Mouse (Mus musculus) CD4-positive, CD25-positive, alpha-beta regulatory T cell, adult 4 months (primary cell): Measurements from ENCODE around the gene Samsn1. TPM values are rescaled to one million over a fixed set of nuclear protein-coding genes. Genes with fewer than 3 reads are reported as not detected.

Experiments used
- ATAC-seq: one replicate; pipeline ENCODE4 v1.8.0; 2017
- polyA plus RNA-seq, 2 experiments: library from polyadenylated mRNA; unstranded; fragments of 100-300 nt; shearing (Covaris generic); gene quantifications; one replicate each; pipeline ENCODE4 v1.2.1; 2017

The Samsn1 gene
- polyA plus RNA-seq, 2 experiments from 2014 or later: 150 to 152 TPM

DNA sequence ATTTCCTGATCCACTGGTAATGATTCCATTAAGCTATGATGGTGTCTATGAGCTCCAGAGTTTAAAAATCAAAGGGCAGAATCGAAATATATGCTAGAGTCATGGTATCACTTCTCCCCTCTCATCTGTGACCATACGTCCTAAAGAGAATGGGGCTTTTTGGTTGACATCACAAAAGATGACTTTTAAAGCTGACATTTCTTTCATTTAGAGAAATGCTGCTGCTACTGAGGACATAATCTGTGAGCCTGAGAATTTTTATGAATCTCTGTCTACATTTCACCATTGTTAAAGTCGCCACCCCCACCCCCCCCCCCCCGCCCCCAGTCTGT is 91.9 kb downstream of the Samsn1 start:
- ATAC-seq: no peak

DNA sequence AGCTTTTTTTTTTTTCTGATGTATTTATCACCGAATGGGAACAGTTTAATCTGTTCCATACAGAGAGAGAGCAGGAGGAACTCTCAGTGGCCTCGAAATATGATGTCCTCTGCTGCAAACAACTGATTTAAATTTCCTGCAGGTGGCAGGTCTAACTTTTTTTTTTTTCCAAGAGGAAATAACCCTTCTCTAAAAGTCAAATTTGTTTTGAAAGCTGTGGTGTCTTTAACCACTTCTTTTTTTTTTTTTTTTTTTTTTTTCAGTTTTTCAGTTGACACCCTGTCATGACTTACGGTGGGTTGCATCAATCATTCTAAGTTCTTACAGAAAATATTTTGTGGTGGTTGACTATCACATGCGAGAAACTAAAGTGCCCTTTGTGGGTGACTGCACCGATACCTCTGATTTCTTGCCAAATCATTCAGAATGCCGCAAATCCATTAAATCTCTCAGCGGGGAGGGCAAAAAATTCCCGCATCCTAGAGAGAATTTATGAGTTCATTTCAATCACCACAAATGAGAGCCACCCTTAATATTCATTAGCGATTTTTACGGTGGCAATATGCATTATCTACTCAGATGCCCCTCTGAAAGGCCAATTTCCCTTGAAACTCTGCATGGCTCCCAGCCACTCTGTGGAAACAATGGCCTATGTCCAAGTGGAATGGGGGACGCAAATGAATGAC is 92.4 kb downstream of the Samsn1 start:
- peak; percentile 70 for ATAC-seq

DNA sequence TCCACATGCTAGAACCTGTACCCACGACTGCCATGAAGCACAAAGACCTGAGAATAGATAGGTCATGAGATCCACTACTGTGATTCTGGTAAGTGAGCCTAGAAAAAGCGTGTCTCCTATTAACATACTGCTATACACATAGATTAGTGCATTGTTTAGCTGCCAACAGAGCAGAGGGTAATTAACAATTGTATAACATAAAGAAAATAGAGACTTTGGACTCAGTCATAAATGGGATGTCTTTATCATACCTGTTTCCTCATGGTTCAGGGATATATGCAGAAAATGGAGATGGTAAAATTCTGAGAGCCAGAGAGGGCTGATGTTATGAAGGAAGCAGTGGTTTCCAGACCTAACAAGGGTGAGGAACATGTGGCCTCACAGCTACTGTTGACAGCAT is 95.6 kb downstream of the Samsn1 start:
- ATAC-seq: no peak

DNA sequence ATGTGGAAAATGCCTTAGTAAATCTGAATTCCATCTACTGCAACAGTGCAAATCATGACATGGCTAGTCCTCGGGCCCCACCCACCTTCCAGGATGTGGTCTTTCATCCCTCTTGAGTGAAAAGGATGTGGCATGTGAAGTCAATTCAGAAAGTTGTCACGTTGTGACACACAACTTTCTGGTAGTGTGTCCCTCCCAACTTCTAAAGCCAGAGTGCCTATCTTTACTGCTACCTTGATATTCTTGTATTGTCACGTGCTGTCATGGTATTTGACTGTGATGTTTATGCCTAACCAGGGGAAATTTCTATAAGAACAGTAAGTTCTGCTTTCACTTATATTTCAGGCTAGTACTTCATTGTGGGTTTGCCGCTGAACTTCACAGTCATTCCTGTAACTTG is 101.2 kb downstream of the Samsn1 start:
- peak; percentile 92 for ATAC-seq

DNA sequence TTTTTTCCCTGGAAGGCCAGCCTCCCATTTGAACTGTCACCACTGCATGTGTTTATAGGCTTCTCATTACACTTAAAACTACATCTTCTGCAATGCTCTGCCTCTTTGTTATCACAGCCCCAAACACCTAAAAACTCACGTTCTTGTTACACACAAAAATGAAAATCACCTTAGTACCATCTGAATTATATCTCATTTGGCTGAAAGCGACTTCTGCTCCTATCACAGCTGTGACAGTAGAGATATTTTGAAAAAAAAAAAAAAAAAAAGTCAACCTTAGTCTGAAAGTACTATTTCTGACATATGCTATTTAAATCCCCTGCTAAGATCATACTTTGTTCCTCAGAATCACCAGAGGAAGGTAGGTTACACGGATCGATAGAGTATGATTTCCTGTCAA is 102.8 kb downstream of the Samsn1 start:
- no peak for ATAC-seq

DNA sequence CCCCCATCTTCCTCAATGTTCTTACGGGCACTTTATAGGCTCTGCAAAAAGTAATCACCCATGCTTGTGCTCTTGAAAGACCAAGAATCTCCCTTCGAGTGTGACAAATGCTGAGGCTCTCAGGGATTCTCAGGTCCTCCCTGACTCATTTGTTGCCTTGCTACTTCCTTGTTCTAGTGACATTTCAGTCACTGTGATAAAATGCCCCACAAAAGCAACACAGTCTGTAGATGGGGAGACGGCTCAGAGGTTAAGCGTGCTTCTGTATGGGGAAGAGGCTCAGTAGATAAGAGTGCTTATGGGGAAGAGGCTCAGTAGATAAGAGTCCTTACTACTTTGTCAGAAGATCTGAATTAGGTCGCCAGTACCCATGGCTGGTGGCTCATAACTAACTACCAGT is 104.4 kb downstream of the Samsn1 start:
- no peak for ATAC-seq

DNA sequence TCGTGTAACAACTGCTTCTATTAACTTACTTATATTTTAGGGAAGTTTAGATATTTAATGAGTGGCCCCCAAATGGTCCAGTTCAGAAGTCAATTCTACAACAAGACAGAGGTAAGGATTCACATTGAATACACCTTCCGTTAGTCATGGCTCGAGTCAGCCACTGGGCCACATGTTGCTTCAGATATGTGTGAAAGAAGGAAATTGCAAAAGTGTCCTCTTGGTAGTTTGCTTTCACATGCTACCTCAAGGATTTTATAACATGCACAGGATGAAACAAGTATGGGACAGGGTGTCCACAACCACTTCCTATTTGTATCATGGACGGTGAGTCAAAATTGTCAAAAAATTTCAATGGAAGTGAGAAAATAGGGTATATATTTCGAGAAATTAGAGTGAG is 110.0 kb downstream of the Samsn1 start:
- ATAC-seq: no peak

DNA sequence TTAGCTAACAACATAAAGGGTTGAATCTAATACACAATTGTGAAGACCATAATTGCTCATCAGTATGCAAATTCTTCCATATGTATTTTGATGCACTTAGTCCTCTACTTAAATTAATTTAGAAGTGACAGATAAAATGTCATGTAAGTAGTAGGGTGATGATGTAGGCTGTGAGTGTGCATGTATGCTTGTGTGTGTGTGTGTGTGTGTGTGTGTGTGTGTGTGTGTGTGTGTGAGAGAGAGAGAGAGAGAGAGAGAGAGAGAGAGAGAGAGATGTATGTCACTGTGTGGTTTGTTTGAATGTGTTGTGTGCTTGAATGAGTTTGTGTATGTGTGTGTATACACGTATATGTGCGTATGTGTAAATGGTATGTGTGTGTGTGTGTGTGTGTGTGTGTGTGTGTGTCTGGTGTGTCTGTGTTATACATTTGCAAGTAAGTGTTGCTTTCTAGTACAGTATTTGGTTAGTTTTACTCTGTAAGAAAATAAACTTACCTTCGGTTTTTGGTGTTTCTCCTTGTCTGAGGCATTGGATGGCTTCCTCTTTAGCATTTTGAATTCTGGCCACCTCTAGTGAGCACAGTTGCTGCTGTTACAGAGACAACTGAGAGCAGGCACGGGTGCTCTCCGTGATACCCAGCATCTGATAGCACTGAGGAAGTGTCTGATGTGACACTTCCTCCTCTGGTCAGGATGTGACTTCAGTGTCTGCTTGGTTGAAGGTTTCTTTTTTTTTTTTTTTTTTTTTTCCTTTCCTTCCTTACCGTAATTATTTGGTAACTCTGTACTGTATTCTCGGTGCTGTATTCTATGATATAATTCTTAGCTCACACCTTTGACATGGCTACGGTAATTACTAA is 113.2 kb downstream of the Samsn1 start:
- peak; percentile 89 for ATAC-seq

DNA sequence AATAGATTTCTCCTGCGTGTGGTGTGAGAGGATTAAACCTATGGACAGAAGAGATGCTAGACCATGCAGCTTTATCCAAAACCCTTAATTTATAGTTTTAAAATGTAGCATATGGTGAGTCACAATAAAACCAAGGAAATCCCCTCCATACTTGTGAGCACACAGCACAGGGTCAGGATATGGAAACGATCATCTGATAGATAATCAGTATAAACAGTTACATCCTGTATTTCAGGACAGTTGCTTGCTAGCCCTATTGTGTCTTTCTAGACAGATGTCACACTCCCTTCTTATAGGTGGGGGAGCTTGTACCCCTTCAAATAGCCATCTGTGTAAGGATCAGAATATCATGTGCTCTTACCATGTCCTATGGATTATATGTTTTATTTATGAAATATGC is 115.3 kb downstream of the Samsn1 start:
- peak; percentile 62 for ATAC-seq

DNA sequence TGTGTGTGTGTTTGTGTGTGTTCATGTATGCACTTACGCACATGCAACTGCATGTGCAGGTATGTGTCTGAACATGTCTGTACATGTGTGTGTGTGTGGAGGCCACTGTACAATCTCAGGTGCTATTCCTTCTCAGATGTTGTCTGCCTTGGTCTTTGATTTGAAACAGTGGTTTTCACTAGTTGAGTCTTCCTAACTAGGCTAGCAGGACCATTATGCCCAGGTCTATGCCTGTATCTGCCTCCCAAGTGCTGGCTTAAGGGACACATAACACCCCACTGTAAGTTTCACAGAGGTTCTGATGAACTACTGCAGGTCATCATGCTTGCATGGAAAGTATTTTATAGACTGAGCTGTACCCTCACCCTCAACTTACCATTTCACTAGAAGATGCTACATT is 115.8 kb downstream of the Samsn1 start:
- ATAC-seq: no peak

DNA sequence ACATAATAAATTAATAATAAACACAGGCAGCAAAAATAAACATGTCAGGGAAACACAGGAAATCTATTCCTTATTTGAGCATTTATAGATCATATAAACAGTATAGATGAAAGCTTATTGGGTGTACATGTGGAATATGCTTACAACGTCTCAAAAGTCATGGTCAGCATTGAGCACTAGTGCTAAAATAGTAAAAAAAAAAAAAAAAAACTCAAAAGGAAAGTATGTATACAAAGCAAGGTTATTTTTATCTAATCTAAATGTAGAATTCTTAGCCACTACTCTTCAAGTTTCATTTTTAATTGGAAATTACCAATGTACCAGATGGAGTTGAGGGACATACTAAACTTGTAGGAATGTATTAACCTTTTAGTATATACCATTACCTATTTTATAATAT is 116.8 kb downstream of the Samsn1 start:
- ATAC-seq: no peak

DNA sequence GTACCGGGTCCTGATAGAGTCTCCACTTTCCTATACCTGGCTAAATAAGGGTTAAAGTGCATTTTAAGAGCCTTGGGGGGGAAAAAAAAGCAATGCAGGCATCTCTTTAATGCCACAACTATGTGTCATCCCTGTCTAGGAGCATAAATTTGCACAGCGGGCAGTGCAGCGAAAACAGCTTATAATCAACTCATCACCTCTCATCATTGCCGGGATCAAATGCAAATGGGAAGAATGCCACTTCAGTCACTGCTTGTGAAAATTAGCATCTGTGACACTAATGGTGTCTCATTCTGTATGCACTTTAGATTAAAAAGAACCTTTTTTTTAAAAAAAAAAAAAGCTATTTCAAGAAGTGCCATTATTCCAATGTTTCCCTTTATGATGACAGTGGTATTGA is 118.0 kb downstream of the Samsn1 start:
- no peak for ATAC-seq

DNA sequence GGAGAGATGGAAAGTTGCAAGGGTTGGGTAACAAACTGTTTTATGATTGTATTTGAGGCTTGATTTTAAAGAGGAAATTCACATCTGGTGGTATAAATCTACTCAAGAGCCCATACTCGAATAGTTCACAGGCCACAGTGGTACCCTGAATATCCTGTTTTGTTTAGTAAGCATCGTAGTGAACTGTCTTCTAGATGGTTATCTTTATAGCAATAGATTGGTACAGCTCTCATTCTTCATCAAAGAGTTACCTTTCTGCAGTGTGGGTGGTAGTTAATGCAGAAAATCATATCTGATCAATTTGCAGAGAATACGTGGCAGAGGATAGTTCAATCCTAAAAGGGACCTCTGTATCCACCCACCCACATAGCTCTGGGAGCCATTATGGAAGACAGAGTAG is 119.1 kb downstream of the Samsn1 start:
- ATAC-seq: peak; percentile 54

DNA sequence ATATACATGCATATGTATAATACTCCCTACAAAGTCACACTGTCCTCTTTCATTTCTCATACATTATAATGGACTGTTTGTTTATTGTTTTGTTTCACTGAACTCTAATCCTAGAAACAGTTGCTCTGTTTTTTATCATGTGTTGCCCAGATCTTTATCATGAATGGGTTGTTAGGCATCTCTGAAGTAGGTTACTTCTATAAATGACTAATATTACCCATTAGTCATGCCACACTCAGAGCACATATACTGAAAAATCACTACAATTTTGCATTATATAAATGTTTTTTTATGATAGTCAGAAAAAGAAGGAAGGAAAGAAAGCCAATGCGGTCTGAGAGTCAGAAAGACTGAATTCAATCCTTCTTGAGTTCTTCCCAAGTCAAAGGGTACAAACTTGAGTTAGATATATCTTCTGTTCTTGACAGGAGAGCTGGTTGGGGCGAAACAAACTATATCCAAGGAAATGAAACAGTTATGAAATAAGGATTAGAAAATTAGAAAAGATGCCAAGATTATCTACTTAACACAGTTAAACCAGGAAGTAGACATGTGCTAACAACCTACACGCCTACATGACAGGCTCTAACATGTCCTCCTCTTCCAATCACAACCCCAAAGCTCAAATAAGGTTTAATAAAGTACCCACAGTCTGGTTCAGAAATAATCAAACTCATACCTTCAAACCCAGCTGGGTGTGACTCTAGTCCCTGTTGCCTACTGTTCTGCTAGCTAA is 122.0 kb downstream of the Samsn1 start:
- peak; percentile 24 for ATAC-seq

DNA sequence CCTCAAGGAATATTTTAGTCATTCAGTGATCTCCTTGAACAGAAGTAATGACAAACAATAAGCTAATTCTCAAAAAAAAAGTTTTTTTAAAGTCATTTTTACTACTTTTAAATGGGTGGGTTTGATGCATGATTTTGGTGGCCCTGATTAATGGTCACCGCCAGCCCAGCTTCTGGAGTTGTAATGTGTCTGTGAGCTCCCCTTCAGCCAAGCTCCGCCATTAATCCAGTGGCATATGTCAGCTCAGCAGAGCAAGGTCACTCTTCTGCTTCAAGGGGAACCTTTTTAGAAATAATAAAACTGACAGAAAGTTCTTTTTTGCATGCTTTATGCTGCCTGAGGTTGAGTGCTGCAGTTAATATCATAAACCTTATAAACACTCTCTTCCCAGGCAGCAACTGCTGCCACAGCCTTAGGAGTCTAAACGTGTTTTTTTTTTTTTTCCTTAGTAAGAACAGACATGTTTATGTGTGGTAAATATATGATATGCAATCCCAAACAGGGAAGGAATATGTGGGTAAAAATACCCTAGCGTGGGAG is 124.2 kb downstream of the Samsn1 start:
- ATAC-seq: no peak

DNA sequence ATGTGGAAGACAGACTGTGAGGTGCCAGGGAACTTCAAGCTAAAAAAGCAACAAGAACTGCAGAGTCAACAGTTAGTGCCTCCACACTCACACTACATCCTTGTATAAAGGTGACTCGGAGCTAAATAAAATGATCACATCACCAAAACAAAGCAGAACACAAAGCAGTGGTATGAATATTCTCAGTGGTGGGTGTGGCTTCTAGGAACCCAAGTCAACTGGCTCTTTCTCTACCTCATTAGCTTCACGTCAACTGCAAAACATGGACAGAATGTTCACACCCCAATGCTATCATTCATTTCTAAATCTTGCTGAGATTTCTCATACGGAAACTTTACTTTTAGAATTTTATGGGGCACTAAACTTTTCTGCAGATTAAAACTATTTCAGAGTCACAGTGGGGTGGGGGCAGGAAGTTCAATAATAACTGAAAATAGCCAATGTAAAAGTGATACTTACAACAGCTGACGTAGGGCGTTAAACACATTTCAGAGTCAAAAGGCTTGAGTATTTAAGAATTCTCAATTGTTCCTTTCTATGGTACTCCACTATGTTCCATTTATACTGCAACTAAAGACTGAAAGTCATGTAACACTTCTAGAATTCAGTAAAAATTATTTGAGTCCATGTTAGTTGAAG is 127.7 kb downstream of the Samsn1 start:
- peak; percentile 76 for ATAC-seq

DNA sequence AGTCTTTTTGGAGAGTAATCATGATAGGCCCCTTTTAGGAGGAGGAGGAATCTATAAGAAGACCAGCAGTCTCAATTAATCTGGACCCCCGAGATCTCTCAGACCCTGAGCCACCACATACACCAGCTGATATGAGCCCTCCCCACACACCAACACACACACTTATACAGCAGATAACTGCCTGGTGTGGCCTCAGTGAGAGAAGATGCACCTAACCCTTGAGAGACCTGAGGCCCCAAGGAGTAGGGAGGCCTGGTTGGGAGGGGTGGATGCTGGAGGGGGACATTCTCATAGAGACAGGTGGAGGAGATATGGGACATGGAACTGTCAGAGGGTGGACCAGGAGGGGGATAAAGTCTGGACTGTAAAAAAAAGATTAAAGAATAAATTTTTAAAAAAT is 128.6 kb downstream of the Samsn1 start:
- no peak for ATAC-seq

DNA sequence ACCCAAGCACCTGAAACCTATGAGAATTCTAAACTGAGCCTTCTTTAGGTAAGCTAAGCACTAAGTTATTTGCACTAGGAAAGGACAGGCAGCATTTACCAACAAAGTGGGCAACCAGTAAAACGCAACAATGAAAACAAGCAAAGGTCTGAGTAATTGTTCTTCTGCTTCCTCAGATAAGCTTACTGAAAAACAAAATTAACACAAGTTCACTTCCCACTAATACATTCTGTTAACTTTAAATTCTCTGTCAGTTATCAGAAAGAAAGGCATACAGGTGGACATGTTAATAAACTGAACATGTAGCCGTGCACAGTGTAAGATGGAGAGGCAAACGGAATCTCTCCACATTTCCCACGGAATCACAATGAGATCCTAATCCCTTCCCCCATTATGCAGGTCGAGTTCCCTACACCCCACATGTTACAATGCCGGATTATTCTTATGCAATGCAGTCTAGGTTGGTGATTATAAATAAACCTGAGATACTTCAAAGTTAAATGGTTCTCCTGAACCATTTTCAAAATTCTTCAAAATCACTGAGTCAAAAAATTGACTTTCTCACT is 132.9 kb downstream of the Samsn1 start:
- no peak for ATAC-seq

DNA sequence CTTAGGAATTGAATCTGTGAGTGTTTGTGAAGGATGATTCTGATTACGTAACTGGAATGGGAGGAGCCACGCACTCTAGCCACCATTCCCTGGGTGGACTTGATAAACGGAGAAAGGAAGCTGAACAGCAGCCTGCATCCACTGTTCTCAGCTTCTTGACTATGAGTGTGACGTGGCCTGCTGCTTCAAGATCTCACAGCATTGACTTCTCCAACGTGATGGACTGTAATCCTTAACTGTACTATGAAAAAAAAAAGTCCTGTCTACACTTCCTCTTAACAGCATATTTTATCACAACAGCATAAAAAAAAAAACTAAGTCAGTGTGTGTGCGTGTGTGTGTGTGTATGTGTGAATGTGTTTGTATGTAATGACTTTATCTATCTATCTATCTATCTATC is 134.9 kb downstream of the Samsn1 start:
- ATAC-seq: no peak

DNA sequence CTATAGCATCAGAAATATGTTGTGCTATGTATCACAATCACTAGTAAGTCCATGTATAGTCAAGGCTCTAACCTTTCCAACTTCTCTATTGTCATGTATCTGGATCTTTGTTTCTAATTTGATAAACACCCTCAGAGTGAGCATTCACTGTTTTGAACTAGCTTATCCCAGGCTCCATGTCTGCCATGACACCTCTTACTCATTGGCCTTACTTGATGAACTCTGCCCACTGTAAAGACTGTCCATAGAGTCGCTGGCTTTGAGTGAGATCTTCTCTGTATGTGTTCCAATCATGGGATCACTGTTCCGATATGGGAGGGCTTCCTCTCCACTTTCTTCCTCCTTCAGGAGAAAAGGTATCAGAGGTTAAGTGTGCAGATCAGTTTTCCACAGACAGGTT is 143.2 kb downstream of the Samsn1 start:
- no peak for ATAC-seq

DNA sequence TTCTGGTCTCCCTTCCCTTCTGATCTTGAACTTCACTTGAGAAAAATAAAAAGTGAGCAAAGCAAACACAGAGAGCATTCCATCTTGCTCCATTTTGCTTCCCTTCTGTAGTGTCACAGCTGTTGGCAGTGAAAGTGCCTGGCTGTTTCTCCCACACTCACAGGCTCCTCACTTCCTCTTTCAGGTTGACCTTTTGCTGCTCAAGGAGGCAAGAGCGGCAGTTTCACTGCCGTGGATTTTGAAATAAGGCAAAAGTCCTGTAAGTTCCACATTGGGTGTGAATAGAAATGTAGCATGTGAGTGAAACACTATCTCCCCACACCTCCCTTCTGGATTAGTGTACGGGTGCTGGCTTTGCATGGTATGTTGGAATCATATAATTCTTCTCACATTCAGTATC is 144.9 kb downstream of the Samsn1 start:
- peak; percentile 50 for ATAC-seq

DNA sequence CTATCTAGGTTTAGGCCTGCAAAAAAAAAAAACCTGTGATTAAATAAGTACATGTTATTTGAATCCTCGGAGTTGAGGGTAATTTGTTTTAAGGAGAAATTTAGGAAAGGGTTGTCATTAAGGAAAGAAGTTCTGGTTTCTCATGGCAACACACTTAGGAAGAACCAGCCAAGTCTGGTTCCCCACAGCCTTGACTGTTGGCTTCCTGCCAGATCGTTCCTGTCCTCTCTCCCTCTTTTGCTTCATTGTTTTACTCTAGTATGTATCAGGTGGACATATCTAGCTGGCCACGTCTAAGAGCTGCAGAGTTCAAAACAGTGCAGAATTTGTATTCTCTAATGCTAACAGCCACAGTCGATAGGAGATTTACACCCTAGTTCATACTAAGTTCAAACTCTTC is 146.2 kb downstream of the Samsn1 start:
- no peak for ATAC-seq

DNA sequence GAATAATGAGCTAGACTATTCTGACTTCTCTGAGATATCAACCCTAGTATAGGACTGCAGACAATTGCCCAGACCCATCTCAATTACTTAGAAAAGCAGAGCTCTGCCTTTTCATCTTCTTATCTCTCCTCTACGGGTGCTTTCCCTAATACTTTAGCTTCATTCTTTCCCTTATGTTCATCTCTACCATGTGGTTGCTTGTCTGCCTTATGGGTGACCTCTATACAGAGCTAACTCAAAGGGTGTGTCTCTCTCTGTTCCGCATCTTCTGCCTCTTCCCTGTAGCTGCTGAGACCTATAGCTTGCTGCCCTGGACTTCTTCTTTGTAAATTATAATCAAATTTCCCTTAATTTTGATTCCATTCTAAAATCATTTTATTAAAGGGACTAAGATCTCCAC is 147.6 kb downstream of the Samsn1 start:
- peak; percentile 66 for ATAC-seq
